Mouse (Mus musculus): ENCODE results near the gene Gtsf1l. TPM values are rescaled to one million over a fixed set of nuclear protein-coding genes. Genes with fewer than 3 reads are reported as not detected.

Gtsf1l gene
- polyA plus RNA-seq, 2 experiments, result not detected

GRCm38 (mm10) chr2:163100551-163100950 lies 12.9 kb upstream of the Gtsf1l start:
- WGBS, result 67% methylated on average over 5 of the region's 5 CpGs
- H3K9ac ChIP-seq (ENCODE audit: low read depth, low read length, severe bottlenecking), result no peak overlapping the region
- H3K36me3 ChIP-seq (ENCODE audit: control insufficient read depth, insufficient read depth, low read length), result no peaks in the 10 kb centered on the region
- DNase-seq (ENCODE audit: low spot score), result no peak
- ATAC-seq (ENCODE audit: low FRiP score, low read depth), result no peak
- no peak overlapping the region for H3K4me3 ChIP-seq (replicated peaks; ENCODE audit: low read length)
- H3K27me3 ChIP-seq (ENCODE audit: control insufficient read depth, insufficient read depth, low read length), result 0 out of 2 replicates have a peak, but pooled peaks cover 3% of the 10 kb centered on the region
- no peaks in the 10 kb centered on the region for H3K9me3 ChIP-seq (ENCODE audit: control insufficient read depth, low read length)
- H3K27ac ChIP-seq (replicated peaks; ENCODE audit: low read depth, low read length), result no peak overlapping the region
- no peaks in the 10 kb centered on the region; the same call in 1 of the 2 replicates for H3K4me1 ChIP-seq (ENCODE audit: control insufficient read depth, insufficient read depth, low read length)
- no peak for TF ChIP-seq POLR2A (IDR thresholded peaks at IDR 0.05; ENCODE audit: borderline replicate concordance, extremely low read depth, insufficient read depth, insufficient read length)
- no peak overlapping the region for H3K4me2 ChIP-seq (replicated peaks; ENCODE audit: low read depth, low read length, severe bottlenecking)

GRCm38 (mm10) chr2:163099919-163100318 lies 12.3 kb upstream of the Gtsf1l start:
- Histone ChIP-seq H3K4me1 (ENCODE audit: control insufficient read depth, insufficient read depth, low read length) (no peaks in the 10 kb centered on the region; the same call in 1 of the 2 replicates), H3K27ac (replicated peaks; ENCODE audit: low read depth, low read length) (no peak overlapping the region), H3K9ac (ENCODE audit: low read depth, low read length, severe bottlenecking) (no peak overlapping the region), H3K36me3 (ENCODE audit: control insufficient read depth, insufficient read depth, low read length) (no peaks in the 10 kb centered on the region), H3K4me3 (replicated peaks; ENCODE audit: low read length) (no peak overlapping the region), H3K4me2 (replicated peaks; ENCODE audit: low read depth, low read length, severe bottlenecking) (no peak overlapping the region), H3K27me3 (ENCODE audit: control insufficient read depth, insufficient read depth, low read length) (0 out of 2 replicates have a peak, but pooled peaks cover 3% of the 10 kb centered on the region), H3K9me3 (ENCODE audit: control insufficient read depth, low read length) (no peaks in the 10 kb centered on the region)
- WGBS, result 38% methylated on average over 8 of the region's 8 CpGs
- no peak for TF ChIP-seq POLR2A (IDR thresholded peaks at IDR 0.05; ENCODE audit: borderline replicate concordance, extremely low read depth, insufficient read depth, insufficient read length)
- ATAC-seq (ENCODE audit: low FRiP score, low read depth) (no peak), DNase-seq (ENCODE audit: low spot score) (no peak)

GRCm38 (mm10) chr2:163095784-163096183 lies 8.1 kb upstream of the Gtsf1l start:
- no peak for ATAC-seq (ENCODE audit: low FRiP score, low read depth)
- DNase-seq (ENCODE audit: low spot score), result no peak
- Histone ChIP-seq H3K4me1 (ENCODE audit: control insufficient read depth, insufficient read depth, low read length) (no peaks in the 10 kb centered on the region), H3K9me3 (ENCODE audit: control insufficient read depth, low read length) (no peaks in the 10 kb centered on the region), H3K27ac (replicated peaks; ENCODE audit: low read depth, low read length) (no peak overlapping the region), H3K4me3 (replicated peaks; ENCODE audit: low read length) (no peak overlapping the region), H3K36me3 (ENCODE audit: control insufficient read depth, insufficient read depth, low read length) (no peaks in the 10 kb centered on the region), H3K4me2 (replicated peaks; ENCODE audit: low read depth, low read length, severe bottlenecking) (no peak overlapping the region), H3K9ac (ENCODE audit: low read depth, low read length, severe bottlenecking) (no peak overlapping the region), H3K27me3 (ENCODE audit: control insufficient read depth, insufficient read depth, low read length) (0 out of 2 replicates have a peak, but pooled peaks cover 3% of the 10 kb centered on the region)
- WGBS, result 61% methylated on average over 3 of the region's 3 CpGs
- no peak for TF ChIP-seq POLR2A (IDR thresholded peaks at IDR 0.05; ENCODE audit: borderline replicate concordance, extremely low read depth, insufficient read depth, insufficient read length)

GRCm38 (mm10) chr2:163094909-163095308 lies 7.3 kb upstream of the Gtsf1l start:
- Histone ChIP-seq H3K4me3 (replicated peaks; ENCODE audit: low read length) (no peak overlapping the region), H3K27me3 (ENCODE audit: control insufficient read depth, insufficient read depth, low read length) (0 out of 2 replicates have a peak, but pooled peaks cover 3% of the 10 kb centered on the region), H3K36me3 (ENCODE audit: control insufficient read depth, insufficient read depth, low read length) (no peaks in the 10 kb centered on the region), H3K4me2 (replicated peaks; ENCODE audit: low read depth, low read length, severe bottlenecking) (no peak overlapping the region), H3K4me1 (ENCODE audit: control insufficient read depth, insufficient read depth, low read length) (no peaks in the 10 kb centered on the region), H3K9ac (ENCODE audit: low read depth, low read length, severe bottlenecking) (no peak overlapping the region), H3K9me3 (ENCODE audit: control insufficient read depth, low read length) (no peaks in the 10 kb centered on the region), H3K27ac (replicated peaks; ENCODE audit: low read depth, low read length) (no peak overlapping the region)
- no peak for TF ChIP-seq POLR2A (IDR thresholded peaks at IDR 0.05; ENCODE audit: borderline replicate concordance, extremely low read depth, insufficient read depth, insufficient read length)
- no peak for ATAC-seq (ENCODE audit: low FRiP score, low read depth)
- 79% methylated on average over 10 of the region's 10 CpGs for WGBS
- DNase-seq (ENCODE audit: low spot score), result no peak

GRCm38 (mm10) chr2:163089475-163090123 lies 1.9 kb upstream of the Gtsf1l start:
- Histone ChIP-seq H3K4me2 (replicated peaks; ENCODE audit: low read depth, low read length, severe bottlenecking) (no peak overlapping the region), H3K9me3 (ENCODE audit: control insufficient read depth, low read length) (no peaks in the 10 kb centered on the region), H3K27me3 (ENCODE audit: control insufficient read depth, insufficient read depth, low read length) (no peaks in the 10 kb centered on the region), H3K27ac (replicated peaks; ENCODE audit: low read depth, low read length) (no peak overlapping the region), H3K4me1 (ENCODE audit: control insufficient read depth, insufficient read depth, low read length) (no peaks in the 10 kb centered on the region), H3K36me3 (ENCODE audit: control insufficient read depth, insufficient read depth, low read length) (no peaks in the 10 kb centered on the region), H3K9ac (ENCODE audit: low read depth, low read length, severe bottlenecking) (no peak overlapping the region), H3K4me3 (replicated peaks; ENCODE audit: low read length) (no peak overlapping the region)
- WGBS, result 74% methylated on average over 5 of the region's 5 CpGs
- DNase-seq (ENCODE audit: low spot score) (no peak), ATAC-seq (ENCODE audit: low FRiP score, low read depth) (no peak)
- no peak for TF ChIP-seq POLR2A (IDR thresholded peaks at IDR 0.05; ENCODE audit: borderline replicate concordance, extremely low read depth, insufficient read depth, insufficient read length)
